Mouse (Mus musculus) left cerebral cortex, adult 9 months (tissue): ENCODE measurements at regions not wholly inside any gene's neighbourhood (a gene's known extent, or its start where the extent isn't known, plus 50 kb on each side); places are given as distances from the start of the nearest gene placed in this dataset.

Experiments
- DNase-seq, 2 experiments: peaks; one replicate each; pipeline ENCODE4 v3.0.0; 2022; ENCODE audit warnings: low spot score in 2 of 2

- no peak for DNase-seq
Observed at GRCm38 (mm10) chr10:66342823-66343350, 753.0 kb upstream of the Jmjd1c start.

- no peak for DNase-seq
Observed at GRCm38 (mm10) chr10:66348398-66348797, 747.5 kb upstream of the Jmjd1c start.

- DNase-seq: no peak
Observed at GRCm38 (mm10) chr10:66351036-66351435, 744.9 kb upstream of the Jmjd1c start.

- DNase-seq: no peak
Observed at GRCm38 (mm10) chr10:66354072-66354471, 741.9 kb upstream of the Jmjd1c start.

- DNase-seq: no peak
Observed at GRCm38 (mm10) chr10:66354986-66355385, 740.9 kb upstream of the Jmjd1c start.

GRCm38 (mm10) chr10:66357736-66358135 is 738.2 kb upstream of the Jmjd1c start:
- peak in 1 of 2 experiments; percentile 5 for DNase-seq

GRCm38 (mm10) chr10:66370096-66370495 is 725.8 kb upstream of the Jmjd1c start:
- DNase-seq: peak in 1 of 2 experiments; percentile 1

- no peak for DNase-seq
Observed at GRCm38 (mm10) chr10:66371756-66372155, 724.2 kb upstream of the Jmjd1c start.
